Mouse (Mus musculus) midbrain, embryonic 10.5 days (tissue): ENCODE data around the gene Dera. TPM values are rescaled to one million over a fixed set of nuclear protein-coding genes. Genes with fewer than 3 reads are reported as not detected.

ENCODE experiments used
- DNase-seq: peaks from one replicate; pipeline ENCODE4 v3.0.0-alpha.2; 2017; ENCODE audit warnings: low spot score
- H3K27ac ChIP-seq: fragments of 300-500 bp; sonication (generic); replicated peaks from 2 replicates; pipeline ENCODE4 v1.5.1; 2016; ENCODE audit warnings: mild to moderate bottlenecking
- H3K27me3 ChIP-seq: fragments of 300-500 bp; sonication (generic); 2 replicates; pipeline ENCODE4 v1.6.1; 2016; ENCODE audit warnings: low read depth, mild to moderate bottlenecking; ENCODE audit not compliant: poor library complexity, severe bottlenecking
- H3K36me3 ChIP-seq: fragments of 300-500 bp; sonication (generic); 2 replicates; pipeline ENCODE4 v1.6.1; 2016; ENCODE audit warnings: mild to moderate bottlenecking, moderate library complexity
- H3K4me1 ChIP-seq: fragments of 300-500 bp; sonication (generic); 2 replicates; pipeline ENCODE4 v1.6.1; 2016
- H3K4me3 ChIP-seq: fragments of 300-500 bp; sonication (generic); 2 replicates; pipeline ENCODE4 v1.5.1; 2016; ENCODE audit warnings: mild to moderate bottlenecking, moderate library complexity
- H3K9me3 ChIP-seq: fragments of 300-500 bp; sonication (generic); replicated peaks from 2 replicates; pipeline ENCODE4 v1.6.1; 2016; ENCODE audit warnings: mild to moderate bottlenecking
- WGBS: fragments of 180-500 bp; shearing (Covaris S2); methylation state at CpG from one replicate; pipeline ENCODE4 v1.1.7; 2016; 5-methylcytosine and 5-hydroxymethylcytosine counted together
- polyA plus RNA-seq: library from polyadenylated mRNA; unstranded; fragments of >200 nt; fragmentation: Nextera tagmentation; extraction: Ambion mirVana; gene quantifications from 2 replicates; pipeline ENCODE4 v1.2.1, GENCODE M21; 2016

The Dera gene
- polyA plus RNA-seq, 1 experiment from 2014 or later: 68.0 TPM

DNA sequence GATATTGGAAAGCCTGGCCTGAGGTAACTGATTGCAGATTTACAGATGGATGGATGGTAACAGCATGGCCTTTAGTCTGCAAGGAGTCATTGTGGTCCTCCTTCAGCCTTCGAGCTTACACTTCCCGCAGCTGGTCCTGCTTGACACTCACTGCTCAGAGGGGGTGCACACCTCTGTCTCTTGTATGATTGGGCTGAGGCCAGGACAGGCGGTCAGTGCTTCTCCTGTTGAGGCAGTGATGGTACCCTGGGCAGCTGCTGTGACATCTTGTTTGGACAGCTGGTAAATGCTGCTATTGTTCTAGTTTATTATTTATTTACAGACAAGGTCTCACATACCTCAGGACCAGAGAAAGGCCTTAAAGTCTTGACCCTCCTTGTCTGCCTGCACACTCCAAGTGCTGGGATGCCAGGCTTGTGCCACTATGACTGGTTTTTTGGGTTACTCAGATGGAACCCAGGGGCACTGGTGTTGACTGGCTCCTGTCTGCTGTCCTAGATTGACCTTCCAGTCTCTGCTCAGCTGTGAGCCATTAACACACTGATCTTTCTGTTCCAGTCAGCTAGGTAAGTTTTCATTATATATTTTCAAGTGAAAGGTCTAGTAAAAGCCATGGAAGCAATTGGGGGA, 17.4 kb downstream of the Dera start:
- no peak overlapping the region for H3K27ac ChIP-seq
- 82% methylated on average over 3 of the region's 3 CpGs for WGBS
- no peak for DNase-seq
- no peaks in the 10 kb centered on the region for H3K27me3 ChIP-seq
- no peaks in the 10 kb centered on the region for H3K36me3 ChIP-seq
- H3K4me3 ChIP-seq: no peak overlapping the region
- no peaks in the 10 kb centered on the region for H3K4me1 ChIP-seq
- H3K9me3 ChIP-seq: no peaks in the 10 kb centered on the region

DNA sequence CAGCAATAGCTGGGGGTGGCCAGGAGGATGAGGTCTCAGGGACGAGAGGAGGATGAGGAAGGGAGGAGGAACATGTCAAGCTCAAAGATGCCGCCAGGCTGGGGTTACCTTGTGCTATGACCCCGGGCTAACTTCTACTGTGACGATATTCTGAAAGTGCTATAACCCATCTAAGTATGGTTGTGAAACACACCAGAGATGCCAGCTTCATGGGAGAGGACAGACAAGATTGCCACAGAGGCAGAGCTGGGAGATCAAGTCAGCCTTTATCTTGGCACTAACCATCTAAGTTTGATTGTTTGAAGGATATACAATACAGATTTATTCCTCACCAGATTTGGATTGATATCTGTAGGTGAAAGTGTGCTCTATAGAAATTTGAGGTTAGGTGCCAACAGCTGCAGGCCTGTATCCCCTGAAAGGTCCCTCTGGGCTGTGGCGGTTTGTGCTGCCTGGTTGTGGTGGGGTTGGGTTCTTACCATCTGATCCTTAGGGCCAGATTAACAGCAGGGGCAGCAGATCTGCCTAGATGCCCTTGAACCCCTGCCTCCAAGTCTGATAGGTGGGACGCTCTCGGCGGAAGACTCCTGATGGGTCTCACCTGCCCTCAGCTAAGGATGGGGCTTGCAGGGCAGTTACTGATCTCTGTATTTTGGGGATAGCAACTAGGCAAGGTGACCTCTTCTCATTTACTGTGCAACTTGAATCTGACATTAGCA, 18.7 kb downstream of the Dera start:
- no peak for DNase-seq
- Histone ChIP-seq H3K4me3 (no peak overlapping the region), H3K36me3 (no peaks in the 10 kb centered on the region), H3K27ac (no peak overlapping the region), H3K9me3 (no peaks in the 10 kb centered on the region), H3K27me3 (no peaks in the 10 kb centered on the region), H3K4me1 (no peaks in the 10 kb centered on the region)
- 96% methylated on average over 8 of the region's 8 CpGs for WGBS

DNA sequence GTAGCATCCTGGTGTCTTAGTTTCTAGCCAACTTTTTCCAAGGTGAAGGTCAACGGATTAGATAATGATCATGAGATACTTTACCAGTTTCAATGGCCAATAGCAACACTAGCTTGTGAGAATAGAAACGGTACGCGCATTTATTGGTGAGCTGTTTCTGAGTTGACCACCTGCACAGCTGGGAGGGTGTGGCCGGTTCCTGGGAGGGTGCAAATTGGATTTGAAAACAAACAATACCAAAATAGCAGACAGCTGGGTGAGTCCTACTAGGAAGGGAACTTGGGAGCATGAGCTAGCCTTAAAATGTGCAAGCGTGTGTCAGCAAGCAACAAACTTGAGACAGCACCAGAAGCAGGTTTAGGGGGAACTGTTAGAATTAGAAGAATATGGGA, 19.3 kb downstream of the Dera start:
- Histone ChIP-seq H3K27ac (no peak overlapping the region), H3K4me3 (no peak overlapping the region), H3K36me3 (no peaks in the 10 kb centered on the region), H3K4me1 (no peaks in the 10 kb centered on the region), H3K9me3 (no peaks in the 10 kb centered on the region), H3K27me3 (no peaks in the 10 kb centered on the region)
- WGBS: 90% methylated on average over 6 of the region's 6 CpGs
- DNase-seq: no peak

DNA sequence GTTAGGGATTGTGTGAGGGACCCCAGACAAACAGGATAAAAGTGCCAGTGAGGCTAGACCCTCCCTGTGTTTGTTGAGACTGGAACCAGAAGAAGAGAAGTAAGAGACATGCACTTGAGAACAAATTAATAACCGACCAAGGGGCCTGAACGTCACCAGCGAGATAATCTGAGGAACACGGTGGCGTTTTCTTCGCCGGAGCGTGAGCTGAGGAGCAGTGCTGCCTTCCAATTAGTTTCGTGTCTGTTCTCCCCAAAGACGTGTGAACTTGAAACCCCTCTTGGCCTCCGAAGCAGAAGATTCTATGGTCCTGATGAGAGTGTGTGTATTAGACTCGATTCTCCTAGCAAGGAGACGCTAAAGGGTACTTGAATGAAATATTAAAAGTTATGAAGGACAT, 19.8 kb downstream of the Dera start:
- WGBS: 92% methylated on average over 13 of the region's 13 CpGs
- no peak for DNase-seq

DNA sequence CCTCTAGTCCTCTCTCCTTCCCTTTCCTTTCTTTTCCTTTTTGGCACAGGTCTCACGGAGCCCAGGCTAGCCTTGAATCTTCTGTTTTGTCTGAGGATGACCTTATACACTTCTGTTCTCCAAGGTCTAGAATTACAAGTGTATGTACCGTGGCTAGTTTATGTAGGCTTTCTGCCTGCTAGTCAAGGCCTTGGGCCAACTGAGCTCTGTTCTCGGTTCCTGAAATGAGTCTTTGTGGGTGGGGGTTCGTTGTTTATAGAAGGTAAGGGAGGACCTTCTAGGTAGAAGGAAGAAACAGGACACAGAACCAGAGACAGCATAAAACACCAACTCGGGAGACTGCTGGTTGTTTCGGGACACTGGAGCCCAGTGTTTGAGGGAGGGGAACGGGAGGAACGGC, 20.8 kb downstream of the Dera start:
- H3K27me3 ChIP-seq: no peaks in the 10 kb centered on the region
- no peak overlapping the region for H3K27ac ChIP-seq
- DNase-seq: no peak
- no peak overlapping the region for H3K4me3 ChIP-seq
- no peaks in the 10 kb centered on the region for H3K9me3 ChIP-seq
- H3K4me1 ChIP-seq: no peaks in the 10 kb centered on the region
- 95% methylated on average over 8 of the region's 8 CpGs for WGBS
- peaks cover 3% of the 10 kb centered on the region; the same call in 1 of the 2 replicates for H3K36me3 ChIP-seq

More for the DNA sequence above, 19.8 kb downstream of the Dera start:
- Histone ChIP-seq H3K36me3 (no peaks in the 10 kb centered on the region), H3K4me3 (no peak overlapping the region), H3K9me3 (no peaks in the 10 kb centered on the region), H3K27me3 (no peaks in the 10 kb centered on the region), H3K27ac (no peak overlapping the region), H3K4me1 (no peaks in the 10 kb centered on the region)

DNA sequence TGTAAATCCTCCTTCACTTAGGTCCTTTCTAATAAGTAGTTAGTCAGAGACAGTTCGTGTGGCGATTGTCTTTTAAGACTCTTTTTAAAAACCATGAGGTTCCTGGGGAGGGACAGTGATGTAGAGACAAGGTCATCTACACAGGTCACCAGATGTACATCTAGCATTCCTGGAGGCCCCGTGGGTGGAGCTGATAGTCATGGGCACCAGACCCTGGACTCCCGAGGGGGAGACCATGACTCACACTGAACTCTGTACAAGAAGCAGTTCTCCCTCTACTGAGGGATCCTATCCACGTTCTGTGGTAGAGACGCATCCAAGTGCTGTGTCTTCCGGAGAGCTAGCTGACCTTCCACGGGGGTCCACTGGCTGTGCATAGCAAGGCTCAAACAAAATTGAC, 22.6 kb downstream of the Dera start:
- no peaks in the 10 kb centered on the region for H3K27me3 ChIP-seq
- 88% methylated on average over 8 of the region's 8 CpGs for WGBS
- H3K9me3 ChIP-seq: no peaks in the 10 kb centered on the region
- no peak overlapping the region for H3K4me3 ChIP-seq
- no peak for DNase-seq
- H3K36me3 ChIP-seq: peaks cover 5% of the 10 kb centered on the region; the same call in 1 of the 2 replicates
- no peak overlapping the region for H3K27ac ChIP-seq
- no peaks in the 10 kb centered on the region for H3K4me1 ChIP-seq

DNA sequence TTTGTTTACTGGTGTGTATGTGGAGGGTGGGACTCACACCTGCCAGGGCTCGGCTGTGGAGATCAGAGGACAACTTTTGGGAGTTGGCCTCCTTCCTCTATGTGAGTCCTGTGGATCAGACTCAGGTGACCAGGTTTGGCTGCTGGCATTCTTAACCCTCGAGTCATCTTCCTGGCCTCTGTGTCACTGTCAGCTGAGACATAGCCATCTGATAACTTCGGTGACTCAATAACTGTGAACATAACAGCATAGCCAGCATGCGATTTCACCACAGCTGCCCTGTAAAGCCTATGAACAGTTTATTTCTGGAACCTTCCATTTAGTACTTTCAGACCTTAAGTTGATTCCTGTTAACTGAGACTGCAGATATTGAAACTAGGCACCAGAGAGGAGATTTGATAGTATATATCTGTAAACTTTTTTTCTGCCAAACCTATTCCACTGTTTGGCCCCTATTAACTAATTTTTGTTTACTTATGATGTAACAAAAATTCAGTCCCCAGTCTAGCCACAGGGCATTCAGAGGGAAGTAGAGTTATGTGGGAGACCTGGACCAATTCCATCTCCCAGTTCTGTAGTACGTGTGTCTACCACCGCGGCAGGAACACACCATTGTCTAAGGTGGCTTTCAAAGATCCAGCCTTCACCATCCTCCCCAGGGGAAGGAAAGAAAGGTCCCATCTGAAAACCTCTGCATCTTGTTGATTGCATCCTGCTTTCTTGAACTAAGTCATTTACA, 29.7 kb downstream of the Dera start:
- Histone ChIP-seq H3K27me3 (no peaks in the 10 kb centered on the region), H3K4me1 (no peaks in the 10 kb centered on the region), H3K9me3 (no peaks in the 10 kb centered on the region), H3K4me3 (no peak overlapping the region), H3K27ac (no peak overlapping the region), H3K36me3 (peaks cover 10% of the 10 kb centered on the region; the same call in 1 of the 2 replicates)
- no peak for DNase-seq
- WGBS: 92% methylated on average over 7 of the region's 7 CpGs

DNA sequence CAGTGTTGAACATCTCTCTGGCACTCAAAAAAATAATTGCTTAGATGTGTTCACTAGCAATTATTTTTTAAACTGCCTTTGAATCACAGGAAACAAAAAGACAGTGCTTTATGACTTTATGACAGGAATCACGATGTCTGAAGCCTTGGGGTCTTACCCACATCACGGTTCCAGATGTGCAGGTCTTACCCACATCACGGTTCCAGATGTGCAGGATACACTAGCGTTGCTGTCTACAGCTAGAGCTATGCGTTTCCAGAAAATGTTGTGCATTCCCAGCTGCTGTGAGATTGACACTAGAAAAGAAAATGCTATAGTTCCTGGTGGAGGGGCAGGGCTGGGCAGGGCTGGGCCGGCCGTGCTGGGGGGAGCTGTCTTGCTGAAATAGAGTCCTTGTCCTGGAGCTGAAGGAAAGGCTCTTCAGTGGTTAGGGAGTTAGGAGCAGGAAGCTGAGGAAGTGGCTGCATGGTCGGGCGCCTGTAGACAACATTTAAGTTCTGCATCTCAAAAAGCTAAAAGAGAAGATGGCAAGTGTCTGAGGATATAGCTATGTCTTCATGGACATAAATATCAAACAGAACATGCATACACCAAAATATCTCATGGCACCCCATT, 34.7 kb downstream of the Dera start:
- Histone ChIP-seq H3K27ac (no peak overlapping the region), H3K9me3 (no peaks in the 10 kb centered on the region), H3K27me3 (no peaks in the 10 kb centered on the region), H3K4me3 (no peak overlapping the region), H3K4me1 (no peaks in the 10 kb centered on the region), H3K36me3 (0 out of 2 replicates have a peak, but pooled peaks cover 4% of the 10 kb centered on the region)
- no peak for DNase-seq
- WGBS: 88% methylated on average over 9 of the region's 9 CpGs

DNA sequence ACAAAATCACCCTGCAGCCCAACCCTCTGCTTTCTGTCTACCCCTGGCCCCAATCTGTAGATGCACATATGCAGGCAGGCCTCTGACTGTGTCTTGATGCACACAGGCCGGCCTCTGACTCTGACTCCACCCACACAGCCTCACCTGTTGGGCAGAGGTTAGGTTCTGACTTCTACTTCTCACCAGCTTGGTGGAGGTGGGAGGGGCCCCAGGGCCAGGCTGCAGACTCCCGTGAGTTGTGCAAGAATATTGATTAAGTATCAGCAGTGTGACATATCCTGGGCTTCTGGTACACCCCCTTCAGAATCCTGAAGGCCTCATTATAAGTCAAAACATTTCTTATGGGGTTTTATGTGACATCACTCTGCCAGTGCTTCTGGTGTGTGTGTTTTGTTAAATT, 35.3 kb downstream of the Dera start:
- Histone ChIP-seq H3K36me3 (0 out of 2 replicates have a peak, but pooled peaks cover 4% of the 10 kb centered on the region), H3K27me3 (no peaks in the 10 kb centered on the region), H3K4me3 (no peak overlapping the region), H3K27ac (no peak overlapping the region), H3K9me3 (no peaks in the 10 kb centered on the region), H3K4me1 (no peaks in the 10 kb centered on the region)
- 69% methylated on average over 2 of the region's 2 CpGs for WGBS
- DNase-seq: no peak

DNA sequence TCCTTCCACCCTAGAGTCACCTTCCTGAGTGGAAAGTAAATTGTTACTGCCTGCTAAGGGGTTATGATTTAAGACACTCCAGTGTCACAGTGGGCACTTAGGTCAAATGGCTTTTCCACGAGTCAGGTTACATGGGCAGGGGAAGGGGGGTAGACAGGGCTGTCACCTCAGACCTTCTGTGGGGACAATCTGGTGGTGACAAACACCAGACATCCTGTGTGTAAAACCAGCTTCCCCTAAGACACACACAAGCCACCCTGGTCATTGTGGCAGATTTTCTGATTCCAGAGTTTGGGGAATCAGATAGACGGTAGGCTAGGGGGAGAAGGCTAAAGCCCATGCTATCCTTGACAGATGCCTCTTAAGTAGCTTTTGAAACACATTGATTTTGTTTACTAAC, 41.1 kb downstream of the Dera start:
- H3K9me3 ChIP-seq: peaks cover 15% of the 10 kb centered on the region
- no peaks in the 10 kb centered on the region for H3K27me3 ChIP-seq
- H3K27ac ChIP-seq: no peak overlapping the region
- H3K4me3 ChIP-seq: no peak overlapping the region
- DNase-seq: no peak
- WGBS: 87% methylated on average over 2 of the region's 2 CpGs
- no peaks in the 10 kb centered on the region for H3K4me1 ChIP-seq
- H3K36me3 ChIP-seq: peaks cover 29% of the 10 kb centered on the region

DNA sequence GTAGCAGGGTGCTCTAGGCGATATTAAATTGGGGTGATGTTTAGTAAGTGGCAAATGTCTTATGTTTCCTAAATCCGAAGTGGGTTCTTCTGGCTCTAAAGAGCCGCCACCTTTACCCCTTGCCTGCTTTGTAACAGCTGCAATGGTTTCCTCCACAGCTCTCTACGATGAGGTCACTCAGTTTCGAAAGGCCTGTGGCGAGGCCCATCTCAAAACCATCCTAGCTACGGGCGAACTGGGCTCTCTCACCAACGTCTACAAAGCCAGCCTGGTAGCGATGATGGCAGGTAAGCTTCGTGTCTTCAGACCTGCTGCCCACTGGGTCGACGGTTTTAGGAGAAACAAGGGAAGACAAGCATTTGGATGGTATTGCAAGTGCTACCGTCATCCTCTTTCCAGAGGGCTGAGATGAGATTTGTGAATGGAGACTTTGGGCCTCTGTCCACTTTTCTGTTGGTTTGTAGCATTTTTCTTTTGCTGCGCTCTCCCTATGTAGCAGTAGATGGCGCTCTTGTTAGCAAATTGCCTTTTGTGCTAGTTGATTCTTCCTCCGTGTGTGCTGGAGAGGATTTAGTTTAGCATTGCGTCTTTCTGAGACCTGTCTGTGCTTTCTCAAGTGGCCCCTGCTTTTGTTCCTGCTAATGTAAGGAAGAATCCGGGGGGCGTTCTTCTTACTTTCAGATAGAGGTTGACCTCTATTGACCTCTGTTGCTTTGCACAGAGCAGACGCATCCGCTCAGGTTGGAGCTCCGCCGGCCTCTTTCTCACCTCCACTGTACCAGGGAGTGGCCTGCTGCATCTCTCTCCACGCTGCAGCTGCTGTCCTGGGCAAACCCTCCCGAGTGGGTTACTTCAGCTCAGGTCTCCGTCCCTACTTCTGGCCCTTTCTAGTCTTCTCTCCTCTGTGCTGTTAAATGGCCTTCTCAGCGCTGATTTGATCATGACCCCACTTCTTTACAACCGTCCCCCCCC, 42.5 kb downstream of the Dera start:
- Histone ChIP-seq H3K36me3 (peaks cover 37% of the 10 kb centered on the region), H3K4me1 (no peaks in the 10 kb centered on the region), H3K27ac (no peak overlapping the region), H3K4me3 (no peak overlapping the region), H3K9me3 (peaks cover 20% of the 10 kb centered on the region), H3K27me3 (no peaks in the 10 kb centered on the region)
- 74% methylated on average over 29 of the region's 29 CpGs for WGBS
- DNase-seq: no peak

DNA sequence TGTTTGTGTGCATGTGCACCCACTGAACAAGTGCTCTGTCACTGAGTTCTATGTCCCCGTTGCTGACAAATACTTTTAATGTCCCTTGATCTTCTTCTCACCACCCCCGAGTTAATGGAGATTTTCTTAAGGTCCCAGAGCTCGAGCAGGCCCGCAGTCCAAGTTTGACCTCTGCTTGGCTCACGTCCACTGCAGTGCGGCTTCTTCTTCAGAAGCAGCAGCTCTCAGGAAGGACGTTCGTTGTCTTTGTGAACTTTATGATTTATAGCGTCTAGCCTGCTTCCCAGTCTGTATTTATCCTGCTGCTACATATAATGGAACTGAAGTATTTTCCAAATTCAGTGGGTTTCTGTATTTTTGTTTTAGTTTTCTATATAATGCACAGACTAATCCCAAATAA, 44.9 kb downstream of the Dera start:
- 95% methylated on average over 9 of the region's 9 CpGs for WGBS

More for the DNA sequence above, 44.9 kb downstream of the Dera start:
- Histone ChIP-seq H3K4me1 (peaks cover 2% of the 10 kb centered on the region), H3K4me3 (no peak overlapping the region), H3K27me3 (no peaks in the 10 kb centered on the region), H3K9me3 (peaks cover 20% of the 10 kb centered on the region), H3K36me3 (peaks cover 38% of the 10 kb centered on the region), H3K27ac (no peak overlapping the region)
- DNase-seq: no peak
